Comparison of ENCODE assay signal across 8 mouse cellular contexts in genomic region chr2:26525355-26526018, GRCm38 (mm10). TPM values are rescaled to one million over a fixed set of nuclear protein-coding genes. Genes with fewer than 3 reads are reported as not detected.
DNase-seq lines count a peak whose midpoint lies in the region; ATAC-seq lines count a peak whose summit lies in the region.

No protein-coding gene starts in this region.

- WGBS in limb, embryonic 12.5 days: 13% methylated on average over 9 of the region's 9 CpGs
- 41% methylated on average over 9 of the region's 9 CpGs for WGBS in neural tube, embryonic 13.5 days
- 55% methylated on average over 9 of the region's 9 CpGs for WGBS in midbrain, embryonic 15.5 days

- peak overlapping the region; percentile 87 for H3K27ac ChIP-seq in limb, embryonic 12.5 days
- peak overlapping the region; percentile 72; the same call in 1 of the 2 replicates for H3K27ac ChIP-seq in neural tube, embryonic 13.5 days (replicated peaks)
- no peak overlapping the region for H3K27ac ChIP-seq in midbrain, embryonic 15.5 days

- DNase-seq in left cerebral cortex, adult 18-20 months (ENCODE audit: low spot score in 2 of 2): peak; percentile 52 to 65
- DNase-seq in left cerebral cortex, postnatal 4 days: no peak
- peak; percentile 94 for DNase-seq in fibroblast of lung, adult 2 months (ENCODE audit: low read depth)
- peak; percentile 63 to 76 for DNase-seq in heart, postnatal 36 days
- DNase-seq in cerebellum, adult 11 months: no peak

- no peaks in the 10 kb centered on the region for H3K27me3 ChIP-seq in limb, embryonic 12.5 days
- no peaks in the 10 kb centered on the region for H3K27me3 ChIP-seq in neural tube, embryonic 13.5 days
- no peaks in the 10 kb centered on the region for H3K27me3 ChIP-seq in midbrain, embryonic 15.5 days (replicated peaks)

- H3K36me3 ChIP-seq in limb, embryonic 12.5 days: no peaks in the 10 kb centered on the region
- H3K36me3 ChIP-seq in neural tube, embryonic 13.5 days: no peaks in the 10 kb centered on the region
- H3K36me3 ChIP-seq in midbrain, embryonic 15.5 days (replicated peaks): no peaks in the 10 kb centered on the region

- no peak overlapping the region for H3K4me3 ChIP-seq in limb, embryonic 12.5 days (replicated peaks)
- no peak overlapping the region for H3K4me3 ChIP-seq in neural tube, embryonic 13.5 days
- H3K4me3 ChIP-seq in midbrain, embryonic 15.5 days: no peak overlapping the region

- no peak overlapping the region for H3K9ac ChIP-seq in limb, embryonic 12.5 days (replicated peaks)
- H3K9ac ChIP-seq in neural tube, embryonic 13.5 days: no peak overlapping the region
- H3K9ac ChIP-seq in midbrain, embryonic 15.5 days: no peak overlapping the region

- no peaks in the 10 kb centered on the region for H3K9me3 ChIP-seq in limb, embryonic 12.5 days
- no peaks in the 10 kb centered on the region for H3K9me3 ChIP-seq in neural tube, embryonic 13.5 days
- no peaks in the 10 kb centered on the region for H3K9me3 ChIP-seq in midbrain, embryonic 15.5 days

- peak overlapping the region; percentile 26 for H3K4me2 ChIP-seq in limb, embryonic 12.5 days
- no peak overlapping the region for H3K4me2 ChIP-seq in neural tube, embryonic 13.5 days
- H3K4me2 ChIP-seq in midbrain, embryonic 15.5 days: no peak overlapping the region

- ATAC-seq in limb, embryonic 12.5 days (ENCODE audit: insufficient number of reproducible peaks, insufficient read depth, low FRiP score, low TSS enrichment, low read depth): peak; percentile 83
- peak; percentile 68; the same call in 1 of the 2 replicates for ATAC-seq in neural tube, embryonic 13.5 days (ENCODE audit: low read depth)
- no peak for ATAC-seq in midbrain, embryonic 15.5 days (replicated peaks)

- intact Hi-C loops in left cerebral cortex, postnatal 4 days (cut with DNase I): no loop called here
- intact Hi-C loops in heart, postnatal 36 days (cut with DNase I): no loop called here

- H3K4me1 ChIP-seq in limb, embryonic 12.5 days (replicated peaks): peaks cover 42% of the 10 kb centered on the region
- peaks cover 33% of the 10 kb centered on the region for H3K4me1 ChIP-seq in neural tube, embryonic 13.5 days (replicated peaks)
- no peaks in the 10 kb centered on the region for H3K4me1 ChIP-seq in midbrain, embryonic 15.5 days

RNA-seq across cellular contexts. Expression of gene Notch1, which starts 9.0 kb away (rescaled TPM):
- 10 to 100 TPM; 17.8 to 19.1 TPM for total RNA-seq in left cerebral cortex, adult 18-20 months (2021)
- total RNA-seq in left cerebral cortex, postnatal 4 days (2021): 10 to 100 TPM; 39.5 to 42.1 TPM
- 10 to 100 TPM; 29.5 to 34.0 TPM for total RNA-seq in heart, postnatal 36 days (2021)
- polyA plus RNA-seq in limb, embryonic 12.5 days (2016; fragmentation: Nextera tagmentation; extraction: Ambion mirVana): 13.7 and 14.0 TPM in 2 replicates
- 19.3 and 20.5 TPM in 2 replicates for polyA plus RNA-seq in neural tube, embryonic 13.5 days (2015; fragmentation: Nextera tagmentation; extraction: Ambion mirVana)
- 15.6 and 17.6 TPM in 2 replicates for polyA plus RNA-seq in midbrain, embryonic 15.5 days (2015; fragmentation: Nextera tagmentation; extraction: Ambion mirVana)

RNA-seq across cellular contexts. Expression of gene Egfl7, which starts 54.3 kb away (rescaled TPM):
- 10 to 100 TPM; 65.1 to 72.0 TPM for total RNA-seq in left cerebral cortex, adult 18-20 months (2021)
- 10 to 100 TPM; 73.0 to 78.3 TPM for total RNA-seq in left cerebral cortex, postnatal 4 days (2021)
- total RNA-seq in heart, postnatal 36 days (2021): 100 to 1,000 TPM; 146 to 183 TPM
- polyA plus RNA-seq in limb, embryonic 12.5 days (2016; fragmentation: Nextera tagmentation; extraction: Ambion mirVana): 77.4 and 82.1 TPM in 2 replicates
- polyA plus RNA-seq in neural tube, embryonic 13.5 days (2015; fragmentation: Nextera tagmentation; extraction: Ambion mirVana): 78.3 and 82.0 TPM in 2 replicates
- 71.8 and 75.7 TPM in 2 replicates for polyA plus RNA-seq in midbrain, embryonic 15.5 days (2015; fragmentation: Nextera tagmentation; extraction: Ambion mirVana)

Comparison
In these comparisons a context has a peak if more than half of its experiments do, and no peak if none do; other contexts are left out.
1. DNase-seq: peak in left cerebral cortex, adult 18-20 months (2 of 2), fibroblast of lung, adult 2 months (single experiment) and heart, postnatal 36 days (2 of 2); none in left cerebral cortex, postnatal 4 days (single experiment) and cerebellum, adult 11 months (single experiment).